Mouse (Mus musculus) liver, adult 2 months (tissue): ENCODE measurements at regions not wholly inside any gene's neighbourhood (a gene's known extent, or its start where the extent isn't known, plus 50 kb on each side); places are given as distances from the start of the nearest gene placed in this dataset.

ENCODE experiments used
- CTCF ChIP-seq: fragments of 200-500 bp; IDR thresholded peaks from 2 replicates; pipeline ENCODE4 v1.5.1; 2011; ENCODE audit warnings: low read depth, low read length, control low read depth
- POLR2A ChIP-seq: fragments of 200-500 bp; IDR thresholded peaks from 2 replicates; pipeline ENCODE4 v1.6.1; 2011; ENCODE audit warnings: low read length, control low read depth; ENCODE audit not compliant: insufficient read depth; ENCODE audit errors: extremely low read depth

GRCm38 (mm10) chr12:110002717-110003116 lies 276.2 kb upstream of the Dio3 start:
- no peak for TF ChIP-seq POLR2A
- TF ChIP-seq CTCF: no peak
